Mouse (Mus musculus) kidney, adult 2 months (tissue): Measurements from ENCODE around the gene Pld5.

ENCODE experiments used
- CTCF ChIP-seq: fragments of 200-500 bp; conservative IDR thresholded peaks from 2 replicates; pipeline ENCODE4 v1.5.1; 2011; ENCODE audit warnings: low read depth, mild to moderate bottlenecking, control low read depth, low read length, moderate library complexity, mixed read lengths; ENCODE audit not compliant: insufficient read depth, insufficient read length
- POLR2A ChIP-seq: fragments of 200-500 bp; IDR thresholded peaks from one replicate; pipeline ENCODE4 v1.6.1; 2011; ENCODE audit warnings: low read depth, low read length, control low read depth

DNA sequence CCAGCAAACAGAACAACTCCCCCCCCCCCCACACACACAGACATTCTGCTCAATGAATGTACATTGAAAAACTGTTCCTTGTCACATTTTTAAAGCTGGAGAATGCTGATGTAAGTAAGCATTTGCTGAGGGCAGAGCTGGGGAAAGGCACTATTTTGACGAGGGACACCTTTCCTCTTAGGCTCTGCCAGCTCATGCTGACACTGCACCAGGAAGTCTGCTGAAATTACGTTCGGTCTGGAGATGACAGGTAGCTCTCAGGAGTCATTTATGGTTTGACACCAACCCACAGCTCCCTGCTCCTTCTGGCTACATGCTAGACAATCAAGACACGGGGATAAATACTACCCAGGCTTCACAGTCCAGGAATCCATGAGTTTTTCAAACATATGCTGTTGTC lies 192.8 kb downstream of the Pld5 start:
- TF ChIP-seq POLR2A (no peak), CTCF (no peak)
